Mouse (Mus musculus) erythroblast, embryonic 14.5 days (primary cell): ENCODE results near the gene Gpc3.

Source experiments
- GATA1 ChIP-seq: IDR thresholded peaks from 2 replicates; pipeline ENCODE4 v1.6.1; 2012; ENCODE audit warnings: low read length, inconsistent platforms, mixed read lengths
- TAL1 ChIP-seq: IDR thresholded peaks from 3 replicates; pipeline ENCODE4 v1.6.1; 2012; ENCODE audit warnings: low read length, inconsistent platforms, mixed read lengths

GRCm38 (mm10) chrX:52245694-52246297 is 368.0 kb downstream of the Gpc3 start:
- TF ChIP-seq GATA1 (no peak), TAL1 (no peak)
